Mouse (Mus musculus) adrenal gland, postnatal 14 days (tissue): ENCODE data around the gene Gm20388. TPM values are rescaled to one million over a fixed set of nuclear protein-coding genes. Genes with fewer than 3 reads are reported as not detected.

Experiments
- DNase-seq: peaks from one replicate; pipeline ENCODE4 v3.0.0; 2021; ENCODE audit warnings: mixed read lengths
- total RNA-seq: library from RNA; stranded (reverse); gene quantifications from 2 replicates; pipeline ENCODE4 v1.2.3, GENCODE M21; 2021

Gene Gm20388
- total RNA-seq, 1 experiment from 2014 or later: 17.6 TPM

GRCm38 (mm10) chr8:120843084-120843483 is 932.4 kb downstream of the Gm20388 start:
- DNase-seq: no peak

- DNase-seq: no peak
Observed at GRCm38 (mm10) chr8:120846018-120846417, 935.4 kb downstream of the Gm20388 start.

- DNase-seq: no peak
Observed at GRCm38 (mm10) chr8:120847279-120847678, 936.6 kb downstream of the Gm20388 start.

- DNase-seq: no peak
Observed at GRCm38 (mm10) chr8:120847735-120848134, 937.1 kb downstream of the Gm20388 start.

GRCm38 (mm10) chr8:120848434-120848833 is 937.8 kb downstream of the Gm20388 start:
- DNase-seq: peak; percentile 62

- no peak for DNase-seq
Observed at GRCm38 (mm10) chr8:120851411-120851810, 940.8 kb downstream of the Gm20388 start.

- no peak for DNase-seq
Observed at GRCm38 (mm10) chr8:120859881-120860280, 949.2 kb downstream of the Gm20388 start.

GRCm38 (mm10) chr8:120860423-120861126 is 949.9 kb downstream of the Gm20388 start:
- DNase-seq: no peak

GRCm38 (mm10) chr8:120863683-120864082 is 953.0 kb downstream of the Gm20388 start:
- peak; percentile 29 for DNase-seq

GRCm38 (mm10) chr8:120867386-120867785 is 956.7 kb downstream of the Gm20388 start:
- no peak for DNase-seq

- no peak for DNase-seq
Observed at GRCm38 (mm10) chr8:120872661-120873060, 962.0 kb downstream of the Gm20388 start.

GRCm38 (mm10) chr8:120876010-120876918 is 965.6 kb downstream of the Gm20388 start:
- DNase-seq: no peak

GRCm38 (mm10) chr8:120877005-120877404 is 966.4 kb downstream of the Gm20388 start:
- DNase-seq: no peak

- no peak for DNase-seq
Observed at GRCm38 (mm10) chr8:120879928-120880327, 969.3 kb downstream of the Gm20388 start.

GRCm38 (mm10) chr8:120881634-120882033 is 971.0 kb downstream of the Gm20388 start:
- no peak for DNase-seq

- no peak for DNase-seq
Observed at GRCm38 (mm10) chr8:120882657-120883056, 972.0 kb downstream of the Gm20388 start.

GRCm38 (mm10) chr8:120883369-120883768 is 972.7 kb downstream of the Gm20388 start:
- DNase-seq: no peak

GRCm38 (mm10) chr8:120883853-120884252 is 973.2 kb downstream of the Gm20388 start:
- DNase-seq: no peak

GRCm38 (mm10) chr8:120884881-120885280 is 974.2 kb downstream of the Gm20388 start:
- no peak for DNase-seq

GRCm38 (mm10) chr8:120887254-120887653 is 976.6 kb downstream of the Gm20388 start:
- no peak for DNase-seq

- no peak for DNase-seq
Observed at GRCm38 (mm10) chr8:120888005-120888404, 977.4 kb downstream of the Gm20388 start.

GRCm38 (mm10) chr8:120889189-120889588 is 978.5 kb downstream of the Gm20388 start:
- no peak for DNase-seq

GRCm38 (mm10) chr8:120890068-120890467 is 979.4 kb downstream of the Gm20388 start:
- DNase-seq: no peak
